Mouse (Mus musculus): ENCODE data around the gene Sox11. TPM values are rescaled to one million over a fixed set of nuclear protein-coding genes. Genes with fewer than 3 reads are reported as not detected.
A peak's percentile ranks its signal among the peaks of the same experiment; 100 is the strongest.

The Sox11 gene
- under 1 TPM; 0.06 to 0.10 TPM for total RNA-seq (2021)
- long read RNA-seq, experiment 1: 0 reads
- long read RNA-seq, experiment 2: 0 reads

GRCm38 (mm10) chr12:27341871-27342690 lies at the start of gene Sox11:
Sox11 (minus strand) TSS chr12:27342574.
- DNase-seq (ENCODE audit: low spot score in 2 of 2): no peak

DNA sequence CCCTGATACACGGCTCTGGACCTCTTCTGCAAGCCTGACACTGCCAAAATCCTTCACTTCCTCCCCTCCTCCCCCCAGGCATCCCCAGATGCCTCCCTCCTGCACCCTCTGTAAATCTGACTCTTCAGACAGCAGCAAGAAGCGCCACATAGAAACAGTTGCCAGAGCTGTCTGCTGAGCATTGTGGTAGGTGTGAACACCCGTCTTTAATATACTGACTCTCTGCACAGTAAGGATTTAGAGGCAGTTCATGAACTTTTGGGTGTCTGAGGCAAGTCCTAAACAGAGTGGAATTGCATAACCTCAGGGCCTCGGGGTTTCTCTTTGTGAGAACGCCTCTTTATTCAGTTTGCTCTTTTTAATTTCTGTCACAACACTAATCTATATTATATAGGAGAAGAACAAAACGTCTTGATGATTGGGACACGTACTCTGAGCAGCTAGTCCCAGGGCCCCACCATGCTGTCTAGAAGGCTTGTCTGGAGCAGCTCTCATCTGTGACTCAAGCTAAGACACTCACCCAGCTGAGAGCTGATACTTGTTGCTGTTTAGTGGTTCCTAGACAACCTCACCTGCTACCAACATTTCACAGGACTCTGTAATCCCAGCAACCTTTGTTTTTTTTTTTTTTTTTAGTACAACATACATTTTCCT lies 49.4 kb upstream of the Sox11 start:
- no peak for DNase-seq (ENCODE audit: low spot score in 2 of 2)

DNA sequence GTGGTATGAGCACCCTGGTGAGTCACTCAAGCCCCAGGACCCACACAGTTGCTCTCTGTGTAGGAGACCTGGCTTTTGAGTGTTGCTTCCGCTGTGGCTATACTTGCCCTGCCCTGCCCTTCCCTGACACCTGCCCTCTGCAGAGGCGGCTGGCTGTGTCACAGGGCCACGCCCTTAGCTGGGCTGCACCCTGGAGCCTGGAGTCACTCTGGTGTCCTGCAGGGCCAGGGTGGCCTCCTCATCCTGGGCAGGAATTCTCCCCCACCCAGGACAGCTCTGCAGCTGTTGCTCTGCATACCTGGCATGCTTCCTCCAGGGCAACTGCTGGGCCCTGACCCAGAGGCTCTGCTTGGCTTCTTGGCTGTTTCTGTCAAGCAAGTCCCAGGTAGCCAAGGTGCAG lies 48.1 kb upstream of the Sox11 start:
- DNase-seq (ENCODE audit: low spot score in 2 of 2): no peak

DNA sequence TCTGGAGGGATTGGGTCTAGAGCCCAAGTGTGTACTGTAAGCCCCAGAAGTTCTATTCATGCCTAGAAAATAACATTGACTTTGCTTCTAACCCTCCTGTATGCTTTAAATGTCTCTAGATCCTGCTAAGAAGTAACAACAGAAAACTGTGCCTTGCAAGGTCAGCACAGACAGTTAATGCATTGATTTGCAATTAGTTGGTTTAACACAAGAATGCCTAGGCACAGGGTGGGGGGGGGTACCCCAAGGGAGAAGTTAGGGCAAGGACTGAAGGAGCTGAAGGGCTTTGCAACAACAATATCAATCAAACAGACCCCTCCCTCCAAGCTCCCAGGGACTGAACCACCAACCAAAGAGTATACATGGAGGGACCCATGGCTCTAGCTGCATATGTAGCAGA lies 47.1 kb upstream of the Sox11 start:
- no peak for DNase-seq (ENCODE audit: low spot score in 2 of 2)

DNA sequence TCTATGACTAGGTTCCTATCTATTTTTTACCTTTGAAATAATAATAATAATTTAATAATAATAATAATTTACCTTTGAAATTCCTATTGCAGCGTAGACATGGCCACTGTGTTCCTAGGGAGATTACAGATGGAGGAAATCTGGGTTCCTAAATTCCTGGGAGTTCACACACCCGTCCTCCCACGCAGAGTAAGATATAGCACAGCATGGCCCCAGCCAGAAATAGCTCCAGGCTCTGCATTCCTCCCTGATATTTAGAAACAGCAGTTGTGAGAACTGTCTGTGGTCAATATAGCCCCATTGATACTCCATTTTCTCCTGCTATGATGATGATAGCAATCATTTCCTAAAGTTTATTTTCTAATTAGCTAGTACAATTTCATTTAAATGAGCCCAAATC lies 30.1 kb upstream of the Sox11 start:
- DNase-seq (ENCODE audit: low spot score in 2 of 2): no peak

- DNase-seq (ENCODE audit: low spot score in 2 of 2): no peak
These were observed 28.4 kb upstream of the Sox11 start for GRCm38 (mm10) chr12:27370756-27371155.

- DNase-seq (ENCODE audit: low spot score in 2 of 2): no peak
These were observed 25.1 kb upstream of the Sox11 start for GRCm38 (mm10) chr12:27367476-27367875.

DNA sequence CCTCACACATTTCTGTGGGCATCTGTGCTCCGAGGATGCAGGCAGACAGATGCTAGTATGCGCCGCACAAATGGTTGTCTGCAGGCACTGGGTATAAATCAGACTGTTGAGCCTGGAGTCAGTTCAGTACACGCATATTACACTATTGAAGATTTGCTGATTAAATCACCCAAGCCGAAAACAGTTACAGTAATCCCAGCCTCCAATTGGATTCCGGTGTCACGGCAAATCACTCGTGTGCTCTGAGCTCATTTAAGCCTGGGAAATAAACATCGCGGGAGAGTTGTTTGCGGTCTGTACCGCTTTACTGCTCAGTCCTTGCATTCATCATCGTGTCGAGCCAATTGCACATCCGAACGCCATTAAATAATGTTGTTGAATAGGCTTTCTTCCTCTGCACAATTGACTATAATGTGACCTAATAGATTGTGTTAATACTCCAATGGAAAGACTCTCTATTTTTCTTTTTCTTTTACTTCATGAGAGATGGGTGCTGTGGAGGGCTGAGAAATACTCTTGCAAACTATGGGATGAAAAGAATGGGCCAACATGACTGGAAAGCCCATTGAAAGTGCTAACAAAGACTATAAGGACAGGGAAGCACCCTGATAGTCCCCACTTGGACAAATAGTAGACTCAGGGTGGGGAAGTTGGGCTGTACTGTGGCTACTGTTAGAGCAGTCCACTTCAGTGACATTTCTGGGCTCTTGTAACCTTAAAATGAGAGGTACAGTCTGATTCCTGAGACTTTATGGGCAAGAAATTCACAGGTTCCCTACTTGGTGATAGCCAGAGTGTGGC lies 21.7 kb upstream of the Sox11 start:
- no peak for DNase-seq (ENCODE audit: low spot score in 2 of 2)

- DNase-seq (ENCODE audit: low spot score in 2 of 2): peak in 1 of 2 experiments; percentile 1
These were observed 14.8 kb upstream of the Sox11 start for GRCm38 (mm10) chr12:27357076-27357637.

DNA sequence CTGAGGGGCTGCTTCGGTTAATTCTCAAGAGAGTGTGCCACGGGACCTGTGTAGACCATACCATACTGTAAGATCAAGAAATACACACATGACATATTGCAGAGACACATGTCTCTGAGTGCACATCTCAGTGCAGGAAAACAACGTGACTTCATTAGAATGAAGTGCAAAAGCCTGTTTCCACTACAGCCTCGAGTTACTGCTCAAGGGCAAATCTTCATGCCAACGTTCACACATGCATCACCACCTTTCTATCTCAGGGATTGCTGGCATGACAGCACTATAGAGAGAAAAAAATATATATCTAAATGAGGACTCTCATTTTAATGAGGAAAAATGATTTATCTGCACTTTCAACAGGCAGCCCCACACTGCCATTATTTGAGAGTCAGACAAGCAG lies 14.2 kb upstream of the Sox11 start:
- DNase-seq (ENCODE audit: low spot score in 2 of 2): no peak

DNA sequence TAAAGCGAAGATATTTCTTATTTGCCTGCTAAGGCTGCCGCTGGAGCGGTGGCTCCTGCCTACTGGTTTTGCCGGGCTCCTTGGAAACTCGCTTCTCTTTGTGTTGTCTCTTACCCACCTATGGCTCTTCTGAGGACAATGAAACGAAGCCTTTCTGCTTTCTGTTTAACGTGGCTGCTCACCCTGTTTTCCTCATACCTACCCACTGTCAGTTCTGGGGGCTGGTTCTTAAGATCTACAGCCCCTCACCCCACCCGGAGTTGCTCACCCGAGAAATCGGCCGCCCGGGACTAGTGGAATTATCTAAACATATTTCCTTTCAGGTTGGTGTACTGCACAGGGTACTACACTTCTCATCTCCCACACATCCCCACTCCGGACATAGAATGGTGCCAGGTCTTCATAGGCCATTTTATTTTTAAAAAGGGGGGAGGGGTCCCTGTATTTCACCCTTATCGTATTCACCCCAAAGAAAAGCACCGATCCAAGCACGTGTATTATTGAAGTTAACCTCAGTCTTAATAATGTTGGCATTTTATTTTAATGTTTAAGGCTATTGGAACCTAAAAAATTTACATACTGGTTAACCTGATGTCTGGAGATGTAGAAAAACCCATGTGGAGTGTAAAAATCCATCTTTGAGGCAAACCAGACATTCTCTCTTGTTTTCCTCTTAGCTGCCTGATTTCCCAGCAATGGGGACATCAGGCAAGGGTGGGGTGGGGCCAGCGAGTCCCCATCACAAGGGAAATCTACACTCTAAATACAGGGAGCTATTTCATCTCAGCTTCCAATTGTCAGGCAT lies 1.4 kb upstream of the Sox11 start:
- no peak for DNase-seq (ENCODE audit: low spot score in 2 of 2)

GRCm38 (mm10) chr12:27342691-27343605 lies 574 bp upstream of the Sox11 start:
- DNase-seq (ENCODE audit: low spot score in 2 of 2): no peak

DNA sequence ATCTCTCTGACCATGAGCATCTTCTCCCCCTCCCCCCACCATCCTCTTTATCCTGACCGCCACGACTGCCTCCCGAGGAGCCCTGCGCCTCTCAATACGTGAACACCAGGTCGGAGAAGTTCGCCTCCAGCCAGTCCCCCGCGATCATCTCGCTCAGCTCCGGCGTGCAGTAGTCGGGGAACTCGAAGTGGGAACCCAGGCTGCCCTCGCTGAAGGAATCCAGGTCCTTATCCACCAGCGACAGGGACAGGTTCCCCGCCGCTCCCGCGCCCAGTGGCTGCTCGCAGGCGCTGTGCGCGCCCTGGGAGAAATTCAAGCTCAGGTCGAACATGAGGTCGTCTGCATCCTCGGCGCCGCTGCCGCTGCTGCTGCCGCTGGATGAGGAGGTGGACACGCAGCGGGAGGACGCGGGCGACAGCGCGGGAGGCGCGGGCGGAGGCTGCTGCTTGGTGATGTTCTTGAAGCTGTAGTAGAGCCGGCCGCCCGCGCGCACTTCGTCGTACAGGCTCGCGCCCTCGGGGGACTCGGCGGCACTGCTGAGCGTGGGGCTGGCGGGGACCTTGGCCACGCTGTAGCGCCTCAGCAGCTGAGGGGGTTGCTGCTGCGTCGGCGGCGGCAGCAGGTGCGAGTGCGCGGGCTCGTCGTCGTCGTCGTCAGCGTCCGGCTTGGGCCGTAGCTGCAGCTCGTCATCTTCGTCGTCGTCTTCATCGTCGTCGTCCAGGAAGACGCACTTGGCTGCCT lies 1.1 kb downstream of the Sox11 start:
- DNase-seq (ENCODE audit: low spot score in 2 of 2): no peak

GRCm38 (mm10) chr12:27340451-27341035 lies 1.8 kb downstream of the Sox11 start:
- no peak for DNase-seq (ENCODE audit: low spot score in 2 of 2)

- no peak for DNase-seq (ENCODE audit: low spot score in 2 of 2)
These were observed 3.1 kb downstream of the Sox11 start for GRCm38 (mm10) chr12:27339171-27339751.

- DNase-seq (ENCODE audit: low spot score in 2 of 2): no peak
These were observed 3.6 kb downstream of the Sox11 start for GRCm38 (mm10) chr12:27338721-27339170.

- no peak for DNase-seq (ENCODE audit: low spot score in 2 of 2)
These were observed 4.3 kb downstream of the Sox11 start for GRCm38 (mm10) chr12:27338116-27338515.

DNA sequence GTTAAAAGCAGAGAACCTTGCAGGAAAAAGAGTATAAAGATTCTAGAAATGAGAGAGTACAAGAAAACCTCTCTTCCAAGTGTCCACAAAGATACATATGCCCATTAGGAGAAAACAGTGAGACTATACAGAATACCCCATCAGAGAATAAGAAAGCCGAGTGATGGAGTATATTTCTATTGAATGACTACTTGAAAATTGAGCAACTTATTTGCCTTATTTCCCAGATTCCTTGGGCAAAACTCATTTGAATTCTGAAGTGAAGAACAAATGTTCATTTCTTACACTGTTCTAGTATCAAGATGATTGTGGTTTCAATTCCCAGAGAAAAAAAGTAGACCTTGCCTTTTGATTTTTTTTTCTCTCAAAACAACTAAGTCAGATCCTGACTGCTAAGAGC lies 4.9 kb downstream of the Sox11 start:
- DNase-seq (ENCODE audit: low spot score in 2 of 2): no peak

All from adrenal gland, adult 18-20 months (tissue).